Mouse (Mus musculus) heart, adult 2 months (tissue): Measurements from ENCODE around the gene Rufy2. TPM values are rescaled to one million over a fixed set of nuclear protein-coding genes. Genes with fewer than 3 reads are reported as not detected.
A peak's percentile ranks its signal among the peaks of the same experiment; 100 is the strongest.

ENCODE experiments used
- DNase-seq, 2 experiments: peaks; one replicate each; pipeline ENCODE4 v3.0.0; 2021
- H3K27ac ChIP-seq: fragments of 200-600 bp; 2 replicates; pipeline ENCODE4 v1.8.1; 2022
- H3K27me3 ChIP-seq: fragments of 200-500 bp; 2 replicates; pipeline ENCODE4 v1.6.1; 2012; ENCODE audit warnings: mild to moderate bottlenecking, low read length, inconsistent platforms, mixed read lengths; ENCODE audit not compliant: control insufficient read depth, insufficient read depth
- H3K36me3 ChIP-seq: fragments of 200-500 bp; 2 replicates; pipeline ENCODE4 v1.6.1; 2012; ENCODE audit warnings: low read length, inconsistent platforms; ENCODE audit not compliant: control insufficient read depth, insufficient read depth
- H3K4me1 ChIP-seq: fragments of 200-500 bp; 2 replicates; pipeline ENCODE4 v1.6.1; 2011; ENCODE audit warnings: low read length; ENCODE audit not compliant: control insufficient read depth, insufficient read depth
- H3K4me3 ChIP-seq: fragments of 200-600 bp; 2 replicates; pipeline ENCODE4 v1.8.1; 2022
- H3K79me2 ChIP-seq: fragments of 200-500 bp; replicated peaks from 2 replicates; pipeline ENCODE4 v1.6.1; 2012; ENCODE audit warnings: mild to moderate bottlenecking, inconsistent platforms, low read length, moderate library complexity, mixed read lengths; ENCODE audit not compliant: control insufficient read depth, insufficient read depth
- H3K9ac ChIP-seq: fragments of 200-500 bp; 2 replicates; pipeline ENCODE4 v1.6.1; 2012; ENCODE audit warnings: low read depth, mild to moderate bottlenecking, control low read depth, inconsistent platforms, low read length, mixed read lengths
- CTCF ChIP-seq: fragments of 200-600 bp; IDR thresholded peaks from 2 replicates; pipeline ENCODE4 v1.8.1; 2022; ENCODE audit warnings: antibody characterized with exemption, mild to moderate bottlenecking, moderate library complexity
- EP300 ChIP-seq: fragments of 200-500 bp; IDR thresholded peaks from 2 replicates; pipeline ENCODE4 v1.6.1; 2011; ENCODE audit warnings: low read depth, low read length, control low read depth; ENCODE audit not compliant: insufficient read depth
- POLR2A ChIP-seq: fragments of 200-500 bp; IDR thresholded peaks from 2 replicates; pipeline ENCODE4 v1.6.1; 2011; ENCODE audit warnings: mild to moderate bottlenecking, low read depth, low read length, control low read depth; ENCODE audit not compliant: insufficient read depth
- WGBS: fragments of 180-500 bp; shearing (Covaris S2); methylation state at CpG from one replicate; pipeline ENCODE4 v1.1.7; 2018; 5-methylcytosine and 5-hydroxymethylcytosine counted together
- intact Hi-C: fragments of 180-260 bp; cut with DNase I; formaldehyde crosslinking; loops from one replicate; pipeline ENCODE4 v1.15.1; 2025
- polyA plus RNA-seq: library from polyadenylated mRNA; depleted of rRNA; stranded (reverse); fragments of >200 nt; gene quantifications from 2 replicates; pipeline ENCODE4 v1.2.3, GENCODE M21; 2012
- total RNA-seq, 2 experiments: library from RNA; stranded (reverse); gene quantifications; 2 replicates each; pipeline ENCODE4 v1.2.3; 2021

The Rufy2 gene
- total and polyA plus RNA-seq, 3 experiments: 2.5 to 9.6 (median 7.3) TPM

DNA sequence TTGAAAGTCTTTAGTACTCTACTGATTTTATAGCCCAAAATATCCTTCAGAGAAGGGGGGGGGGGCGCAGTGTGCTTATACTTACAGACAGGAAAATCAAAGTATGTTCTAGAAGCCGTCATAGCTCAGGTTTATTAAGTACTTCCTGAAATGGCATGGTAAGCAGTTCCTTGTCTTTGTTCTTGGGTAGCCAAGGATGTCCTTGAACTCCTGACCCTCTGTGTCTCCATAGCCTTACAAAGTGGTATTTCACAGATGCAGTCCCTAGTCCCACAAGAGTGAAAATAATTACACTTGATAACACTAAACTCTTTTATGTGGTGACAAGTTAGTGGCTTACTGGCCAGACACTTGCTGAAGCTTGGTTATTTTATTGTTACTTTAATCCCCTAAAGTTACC lies 45.0 kb downstream of the Rufy2 start:
- no peaks in the 10 kb centered on the region for H3K27me3 ChIP-seq
- H3K4me3 ChIP-seq: no peak overlapping the region; the same call in 1 of the 2 replicates
- H3K9ac ChIP-seq: no peak overlapping the region; the same call in 1 of the 2 replicates
- DNase-seq: no peak
- H3K36me3 ChIP-seq: peaks cover 13% of the 10 kb centered on the region
- H3K4me1 ChIP-seq: peaks cover 9% of the 10 kb centered on the region
- H3K27ac ChIP-seq: peak overlapping the region; percentile 99
- H3K79me2 ChIP-seq: no peaks in the 10 kb centered on the region
- WGBS: 35% methylated on average over 2 of the region's 2 CpGs
- TF ChIP-seq EP300 (no peak), CTCF (no peak), POLR2A (no peak)
- intact Hi-C loops: loop anchor here (1.0 to 10.0 kb wide), 3 partner anchors 40 to 360 kb away; partner anchors contain the start of genes Dnajc12 and Sirt1

DNA sequence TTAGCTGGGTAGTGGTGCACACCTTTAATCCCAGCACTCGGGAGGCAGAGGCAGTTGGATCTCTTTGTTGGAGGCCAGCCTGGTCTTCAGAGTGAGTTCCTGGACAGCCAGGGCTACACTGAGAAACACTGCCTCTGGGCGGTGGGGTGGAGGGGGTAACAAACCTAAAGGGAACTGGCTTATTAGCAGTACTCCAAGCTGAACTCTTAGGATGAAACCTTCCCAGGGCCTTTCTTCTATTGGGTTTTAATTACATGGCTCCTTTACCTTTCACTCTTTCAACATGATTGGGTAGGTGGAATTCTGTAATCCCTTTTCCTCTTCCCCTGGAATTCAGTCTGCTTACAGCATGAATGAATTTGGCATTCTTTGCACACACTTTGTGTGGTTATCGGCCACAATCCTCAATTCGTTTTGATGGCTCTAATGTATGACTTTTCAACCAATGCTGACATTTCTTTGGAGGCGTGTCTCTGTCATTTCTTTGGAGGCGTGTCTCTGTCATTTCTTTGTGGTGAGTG lies 45.5 kb downstream of the Rufy2 start:
- peaks cover 13% of the 10 kb centered on the region for H3K36me3 ChIP-seq
- H3K79me2 ChIP-seq: no peaks in the 10 kb centered on the region
- TF ChIP-seq POLR2A: no peak
- no peak for TF ChIP-seq EP300
- no peak for TF ChIP-seq CTCF
- peaks cover 9% of the 10 kb centered on the region for H3K4me1 ChIP-seq
- DNase-seq: no peak
- H3K4me3 ChIP-seq: no peak overlapping the region
- intact Hi-C loops: loop anchor here (1.0 to 10.0 kb wide), 3 partner anchors 40 to 359 kb away; partner anchors contain the start of genes Dnajc12 and Sirt1
- no peak overlapping the region for H3K9ac ChIP-seq
- no peak overlapping the region for H3K27ac ChIP-seq
- WGBS: 89% methylated on average over 6 of the region's 6 CpGs
- no peaks in the 10 kb centered on the region for H3K27me3 ChIP-seq

DNA sequence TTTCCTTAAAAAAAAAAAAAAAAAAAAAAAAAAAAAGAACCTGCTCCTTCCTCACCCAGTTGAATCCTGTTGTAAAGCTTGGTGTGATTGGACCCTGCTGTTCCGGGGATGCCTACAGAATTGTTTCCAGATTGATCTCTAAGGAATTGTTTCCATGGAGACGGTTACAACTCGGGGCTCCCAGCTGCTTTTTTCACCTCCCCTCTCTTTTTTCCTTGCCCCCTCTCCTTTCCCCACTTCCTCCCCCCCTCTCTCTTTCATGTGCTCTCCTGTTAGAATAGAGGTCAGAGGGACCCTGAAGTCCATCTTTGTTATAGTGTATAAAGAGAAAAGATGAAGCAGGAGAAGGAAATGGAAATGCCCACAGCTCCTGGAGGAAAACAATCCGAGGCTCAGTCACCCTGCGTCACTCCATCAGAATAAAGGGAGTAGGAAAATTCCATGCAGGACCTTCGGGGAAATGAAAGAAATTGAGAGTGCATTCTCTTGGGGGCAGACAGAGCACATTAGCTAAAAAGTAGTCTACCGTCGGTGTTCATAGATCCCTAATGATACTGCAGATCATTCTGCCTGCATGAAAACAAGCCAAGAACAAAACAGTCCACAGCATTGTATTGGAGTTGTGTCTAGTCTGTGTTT lies 46.3 kb downstream of the Rufy2 start:
- 60% methylated on average over 8 of the region's 8 CpGs for WGBS

DNA sequence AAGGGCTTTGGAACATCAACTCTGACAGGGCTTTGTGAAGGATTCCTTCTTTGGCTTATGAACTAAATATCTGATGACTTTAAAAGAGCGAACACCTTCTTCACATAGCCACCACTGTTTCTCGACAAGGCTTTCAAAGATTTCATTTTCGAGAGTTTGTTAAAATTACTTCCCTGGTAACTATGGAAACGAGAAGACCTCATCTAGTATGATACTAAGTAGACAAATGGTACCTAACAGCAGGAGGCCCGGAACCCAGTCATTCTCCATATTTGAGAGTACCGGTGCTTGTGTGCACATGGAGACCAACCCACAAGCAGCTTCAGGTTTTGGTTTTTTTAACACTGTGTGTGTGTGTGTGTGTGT lies 46.8 kb downstream of the Rufy2 start:
- no peaks in the 10 kb centered on the region for H3K27me3 ChIP-seq
- H3K4me3 ChIP-seq: no peak overlapping the region
- H3K79me2 ChIP-seq: no peaks in the 10 kb centered on the region
- WGBS: 89% methylated on average over 6 of the region's 6 CpGs
- intact Hi-C loops: loop anchor here (10.0 kb wide), 2 partner anchors 88 to 358 kb away; partner anchors contain the start of genes Dnajc12 and Sirt1
- DNase-seq: no peak
- H3K27ac ChIP-seq: no peak overlapping the region
- H3K4me1 ChIP-seq: peaks cover 5% of the 10 kb centered on the region
- H3K36me3 ChIP-seq: peaks cover 5% of the 10 kb centered on the region
- TF ChIP-seq POLR2A (no peak), CTCF (no peak)
- H3K9ac ChIP-seq: no peak overlapping the region

More for the DNA sequence above, 46.3 kb downstream of the Rufy2 start:
- Histone ChIP-seq H3K27me3 (no peaks in the 10 kb centered on the region), H3K9ac (no peak overlapping the region), H3K4me3 (no peak overlapping the region), H3K27ac (no peak overlapping the region), H3K4me1 (peaks cover 6% of the 10 kb centered on the region), H3K36me3 (peaks cover 8% of the 10 kb centered on the region), H3K79me2 (no peaks in the 10 kb centered on the region)
- TF ChIP-seq EP300 (no peak), POLR2A (no peak), CTCF (no peak)
- intact Hi-C loops: loop anchor here (10.0 kb wide), 2 partner anchors 89 to 359 kb away; partner anchors contain the start of genes Dnajc12 and Sirt1
- DNase-seq: no peak

DNA sequence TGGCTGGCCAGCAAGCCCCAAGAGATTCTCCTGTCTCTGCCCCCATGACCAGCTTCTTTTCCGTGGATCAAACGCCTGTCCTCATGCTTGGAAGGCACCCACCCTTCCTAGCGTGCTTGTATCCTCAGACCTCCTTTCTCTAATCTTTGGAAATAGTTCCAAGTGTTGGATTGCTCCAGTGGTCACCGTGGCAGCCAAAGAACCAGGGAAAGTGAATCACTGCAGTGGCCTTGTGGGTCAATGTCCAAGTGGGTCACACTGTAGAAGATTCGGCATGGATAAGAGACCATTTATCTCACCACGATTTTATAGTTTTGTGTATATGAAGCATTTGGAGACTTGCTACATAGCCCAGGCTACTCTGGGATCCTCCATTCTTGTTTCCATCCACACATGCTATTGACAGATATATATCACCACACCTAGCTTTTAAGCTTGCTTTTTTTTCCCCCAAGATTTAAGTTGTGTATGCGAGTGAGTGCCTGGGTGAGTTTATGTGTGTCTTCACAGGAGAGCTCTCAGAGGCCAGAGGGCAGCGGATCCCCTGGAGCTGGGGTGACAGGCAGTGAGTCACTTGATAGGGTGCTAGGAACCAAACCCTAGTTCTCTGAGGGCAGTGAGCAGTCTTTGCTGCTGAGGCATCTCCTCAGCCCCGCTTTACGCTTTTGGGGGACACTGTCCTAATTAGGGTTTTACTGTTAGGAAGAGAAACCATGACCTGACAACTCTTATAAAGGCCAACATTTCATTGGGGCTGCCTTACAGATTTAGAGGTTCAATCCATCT lies 47.5 kb downstream of the Rufy2 start:
- H3K9ac ChIP-seq: no peak overlapping the region
- no peak overlapping the region for H3K4me3 ChIP-seq
- WGBS: 90% methylated on average over 10 of the region's 10 CpGs
- peaks cover 5% of the 10 kb centered on the region for H3K4me1 ChIP-seq
- no peak for TF ChIP-seq CTCF
- TF ChIP-seq EP300: no peak
- no peak for TF ChIP-seq POLR2A
- H3K36me3 ChIP-seq: peaks cover 3% of the 10 kb centered on the region; the same call in 1 of the 2 replicates
- DNase-seq: no peak
- no peak overlapping the region for H3K27ac ChIP-seq
- no peaks in the 10 kb centered on the region for H3K27me3 ChIP-seq
- intact Hi-C loops: loop anchor here (10.0 kb wide), 2 partner anchors 87 to 357 kb away; partner anchors contain the start of genes Dnajc12 and Sirt1
- no peaks in the 10 kb centered on the region for H3K79me2 ChIP-seq

DNA sequence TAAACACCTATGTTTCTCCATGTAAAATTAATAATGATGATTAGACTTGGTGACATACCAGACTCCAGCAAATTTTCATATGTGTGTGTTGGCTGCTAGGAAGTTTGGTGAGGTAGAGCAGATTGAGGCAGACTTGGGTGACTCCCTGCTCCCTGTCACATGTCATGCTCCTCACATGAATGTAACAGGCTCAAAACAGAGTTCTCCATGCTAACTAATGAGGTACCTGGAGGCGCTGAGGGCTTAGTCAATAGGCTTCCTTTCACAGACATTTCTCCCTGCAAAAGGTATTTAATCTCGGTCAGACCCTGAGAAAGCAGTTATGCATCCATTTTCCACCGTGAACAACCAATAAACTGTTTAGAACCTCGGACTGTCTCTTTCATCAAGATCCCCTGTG lies 48.4 kb downstream of the Rufy2 start:
- no peak for DNase-seq
- TF ChIP-seq CTCF (no peak), EP300 (no peak), POLR2A (no peak)
- H3K9ac ChIP-seq: no peak overlapping the region
- H3K36me3 ChIP-seq: peaks cover 3% of the 10 kb centered on the region; the same call in 1 of the 2 replicates
- 91% methylated on average over 4 of the region's 4 CpGs for WGBS
- no peaks in the 10 kb centered on the region for H3K79me2 ChIP-seq
- no peak overlapping the region for H3K27ac ChIP-seq
- H3K4me3 ChIP-seq: no peak overlapping the region
- H3K4me1 ChIP-seq: peaks cover 5% of the 10 kb centered on the region
- intact Hi-C loops: loop anchor here (10.0 kb wide), 2 partner anchors 86 to 356 kb away; partner anchors contain the start of genes Dnajc12 and Sirt1
- H3K27me3 ChIP-seq: no peaks in the 10 kb centered on the region
